Mouse (Mus musculus): ENCODE results near the gene Olfr467.
"Not testable (repeated sequence)": the region's sequence is repeated elsewhere in the genome, so short reads cannot be mapped to it uniquely, and the experiment has no call there.

DNA sequence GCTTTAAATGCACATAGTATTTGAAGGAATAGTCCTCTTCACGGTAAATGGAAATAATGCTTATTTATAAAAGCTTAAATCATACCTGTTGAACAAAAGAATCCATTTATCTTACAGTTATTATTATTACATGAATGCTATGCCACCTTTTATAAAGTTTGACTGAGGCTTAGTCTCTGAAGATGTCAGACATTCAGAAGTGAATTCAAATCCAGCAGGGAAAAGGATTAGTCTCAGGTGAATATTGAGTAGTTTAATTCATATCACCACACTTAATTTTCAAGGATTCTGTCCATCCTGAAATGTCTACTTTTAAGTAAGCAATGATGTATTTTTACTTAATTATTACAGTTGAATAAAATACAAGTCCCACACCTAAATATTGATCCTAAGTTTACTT is 35.3 kb downstream of the Olfr467 start, which contains the start of gene Olfr470:
- TF ChIP-seq CTCF, EP300 (IDR thresholded peaks at IDR 0.05; ENCODE audit: low read depth): not testable (repeated sequence)

Measured in liver, postnatal 0 days (tissue).